Comparison of ENCODE assay signal across 16 mouse cellular contexts in the genomic region with DNA sequence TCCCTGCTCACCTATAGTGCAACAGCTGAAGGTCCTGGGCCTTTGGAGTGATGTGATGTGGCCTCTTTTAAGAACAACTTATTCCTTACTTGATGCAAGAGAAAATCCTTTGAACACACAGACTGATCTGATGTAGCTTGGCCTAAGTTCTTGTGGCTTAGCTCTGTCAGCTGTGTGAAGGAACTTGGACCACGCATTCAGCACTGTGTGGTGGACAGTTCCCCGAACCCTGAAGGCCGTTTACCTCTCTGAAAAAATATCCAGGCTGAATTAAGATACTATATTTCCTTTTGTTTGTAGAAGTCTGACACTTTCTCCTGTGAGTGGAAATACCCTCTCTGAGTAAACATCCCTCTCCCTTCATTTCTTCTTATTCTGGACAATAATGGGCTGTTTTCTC.
DNase-seq lines count a peak whose midpoint lies in the region; ATAC-seq and TF ChIP-seq lines count a peak whose summit lies in the region.
"Had no signal": no experiment of that assay in that cellular context is flagged by ENCODE, and none has a peak within 500 bp of the region (broad histone marks: within the 10 kb centered on the region; RNA-seq: fewer than 3 reads in every experiment).

No protein-coding gene starts in this region.

- ATAC-seq in hindbrain, embryonic 11.5 days (ENCODE audit: low FRiP score) = no peak
- ATAC-seq in hindbrain, postnatal 0 days = no peak
- no peak for ATAC-seq in embryonic facial prominence, embryonic 11.5 days (replicated peaks; ENCODE audit: insufficient number of reproducible peaks, low FRiP score, low TSS enrichment, low read depth)
- ATAC-seq: forebrain, embryonic 15.5 days; hindbrain, embryonic 16.5 days had no signal

- H3K4me2 ChIP-seq in hindbrain, embryonic 11.5 days (replicated peaks; ENCODE audit: low read depth, low read length) = no peak overlapping the region
- H3K4me2 ChIP-seq in hindbrain, postnatal 0 days (ENCODE audit: low read depth, low read length) = no peak overlapping the region
- H3K4me2 ChIP-seq in embryonic facial prominence, embryonic 11.5 days (ENCODE audit: low read depth, low read length) = no peak overlapping the region
- H3K4me2 ChIP-seq: forebrain, embryonic 15.5 days; liver, embryonic 13.5 days had no signal

- no peaks in the 10 kb centered on the region for H3K27me3 ChIP-seq in hindbrain, embryonic 11.5 days (ENCODE audit: control insufficient read depth, insufficient read depth, low read length)
- H3K27me3 ChIP-seq in hindbrain, postnatal 0 days (ENCODE audit: insufficient read depth, low read length) = no peaks in the 10 kb centered on the region
- H3K27me3 ChIP-seq in embryonic facial prominence, embryonic 11.5 days (ENCODE audit: control insufficient read depth, insufficient read depth, low read length) = no peaks in the 10 kb centered on the region
- H3K27me3 ChIP-seq: forebrain, embryonic 15.5 days; liver, embryonic 13.5 days had no signal

- H3K27ac ChIP-seq in hindbrain, embryonic 11.5 days (ENCODE audit: low read depth, low read length) = no peak overlapping the region
- no peak overlapping the region for H3K27ac ChIP-seq in hindbrain, postnatal 0 days
- no peak overlapping the region for H3K27ac ChIP-seq in embryonic facial prominence, embryonic 11.5 days (replicated peaks; ENCODE audit: low read depth, low read length)
- H3K27ac ChIP-seq: forebrain, embryonic 15.5 days; left cerebral cortex, adult 2 months; liver, embryonic 13.5 days had no signal

- 50% methylated on average over 3 of the region's 3 CpGs for WGBS in hindbrain, embryonic 11.5 days
- WGBS in hindbrain, postnatal 0 days = 49% methylated on average over 3 of the region's 3 CpGs
- WGBS in embryonic facial prominence, embryonic 11.5 days = 35% methylated on average over 3 of the region's 3 CpGs

- no peaks in the 10 kb centered on the region for H3K9me3 ChIP-seq in hindbrain, embryonic 11.5 days (ENCODE audit: control insufficient read depth, low read length)
- no peaks in the 10 kb centered on the region for H3K9me3 ChIP-seq in hindbrain, postnatal 0 days (ENCODE audit: low read length)
- no peaks in the 10 kb centered on the region for H3K9me3 ChIP-seq in embryonic facial prominence, embryonic 11.5 days (replicated peaks; ENCODE audit: control insufficient read depth, low read length)
- H3K9me3 ChIP-seq: forebrain, embryonic 15.5 days; liver, embryonic 13.5 days had no signal

- DNase-seq in hindbrain, embryonic 11.5 days (ENCODE audit: low spot score) = peak; percentile 44
- no peak for DNase-seq in hindbrain, postnatal 0 days (ENCODE audit: low spot score)
- peak; percentile 58 for DNase-seq in 3T3-L1 (ENCODE audit: low read depth, low spot score)
- DNase-seq in NIH3T3 (ENCODE audit: low read depth) = peak; percentile 53
- peak; percentile 63 for DNase-seq in embryonic facial prominence, embryonic 11.5 days (ENCODE audit: low spot score)
- no peak for DNase-seq in cerebellum, postnatal 25 days
- DNase-seq in frontal cortex, postnatal 36 days (ENCODE audit: low spot score in 2 of 2) = no peak
- no peak for DNase-seq in spleen, adult 12 weeks (ENCODE audit: low spot score)
- DNase-seq: cerebellum, adult 9-10 months; gastrocnemius, postnatal 36 days; liver, embryonic 13.5 days; lung, postnatal 4 days; thymus, postnatal 14 days had no signal

- TF ChIP-seq CTCF in hindbrain, postnatal 0 days (IDR thresholded peaks at IDR 0.05; ENCODE audit: low read depth) = no peak

- H3K4me1 ChIP-seq in hindbrain, embryonic 11.5 days (replicated peaks; ENCODE audit: control insufficient read depth, insufficient read depth, low read length) = no peaks in the 10 kb centered on the region
- no peaks in the 10 kb centered on the region for H3K4me1 ChIP-seq in hindbrain, postnatal 0 days (ENCODE audit: insufficient read depth, low read length)
- no peaks in the 10 kb centered on the region for H3K4me1 ChIP-seq in embryonic facial prominence, embryonic 11.5 days (ENCODE audit: control insufficient read depth, insufficient read depth, low read length)
- H3K4me1 ChIP-seq: liver, embryonic 13.5 days had no signal

- no peak overlapping the region for H3K4me3 ChIP-seq in hindbrain, embryonic 11.5 days (ENCODE audit: low read depth, low read length)
- H3K4me3 ChIP-seq in hindbrain, postnatal 0 days (ENCODE audit: low read length) = no peak overlapping the region
- no peak overlapping the region for H3K4me3 ChIP-seq in embryonic facial prominence, embryonic 11.5 days (ENCODE audit: low read depth, low read length)
- H3K4me3 ChIP-seq: forebrain, embryonic 15.5 days; left cerebral cortex, adult 2 months; liver, embryonic 13.5 days had no signal

- no peaks in the 10 kb centered on the region for H3K36me3 ChIP-seq in hindbrain, embryonic 11.5 days (ENCODE audit: control insufficient read depth, insufficient read depth, low read length)
- H3K36me3 ChIP-seq in hindbrain, postnatal 0 days (ENCODE audit: insufficient read depth, low read length) = no peaks in the 10 kb centered on the region
- H3K36me3 ChIP-seq in embryonic facial prominence, embryonic 11.5 days (replicated peaks; ENCODE audit: control insufficient read depth, insufficient read depth, low read depth, low read length) = no peaks in the 10 kb centered on the region
- H3K36me3 ChIP-seq: forebrain, embryonic 15.5 days; liver, embryonic 13.5 days had no signal

- no peak overlapping the region for H3K9ac ChIP-seq in hindbrain, embryonic 11.5 days (ENCODE audit: low read depth, low read length)
- H3K9ac ChIP-seq in hindbrain, postnatal 0 days (replicated peaks; ENCODE audit: low read length) = no peak overlapping the region
- H3K9ac ChIP-seq in embryonic facial prominence, embryonic 11.5 days (replicated peaks; ENCODE audit: low read length) = no peak overlapping the region
- H3K9ac ChIP-seq: forebrain, embryonic 15.5 days; liver, embryonic 13.5 days had no signal

Comparison
In these comparisons a context has a peak if more than half of its experiments do, and no peak if none do; other contexts are left out.
1. DNase-seq: peak in hindbrain, embryonic 11.5 days (single experiment), 3T3-L1 (single experiment), NIH3T3 (single experiment) and embryonic facial prominence, embryonic 11.5 days (single experiment); none in hindbrain, postnatal 0 days (single experiment), cerebellum, postnatal 25 days (0 of 2), frontal cortex, postnatal 36 days (0 of 2) and spleen, adult 12 weeks (single experiment).